Mouse (Mus musculus) thymus, postnatal 0 days (tissue): ENCODE results near the gene Fam107a. TPM values are rescaled to one million over a fixed set of nuclear protein-coding genes. Genes with fewer than 3 reads are reported as not detected.

Source experiments
- DNase-seq: peaks from one replicate; pipeline ENCODE4 v3.0.0-alpha.2; 2015; ENCODE audit warnings: low spot score
- polyA plus RNA-seq: library from polyadenylated mRNA; unstranded; fragments of >200 nt; fragmentation: Nextera tagmentation; extraction: Ambion mirVana; gene quantifications from 2 replicates; pipeline ENCODE4 v1.2.1, GENCODE M21; 2015

Gene Fam107a
- 0.16 and 0.17 TPM in 2 replicates for polyA plus RNA-seq

DNA sequence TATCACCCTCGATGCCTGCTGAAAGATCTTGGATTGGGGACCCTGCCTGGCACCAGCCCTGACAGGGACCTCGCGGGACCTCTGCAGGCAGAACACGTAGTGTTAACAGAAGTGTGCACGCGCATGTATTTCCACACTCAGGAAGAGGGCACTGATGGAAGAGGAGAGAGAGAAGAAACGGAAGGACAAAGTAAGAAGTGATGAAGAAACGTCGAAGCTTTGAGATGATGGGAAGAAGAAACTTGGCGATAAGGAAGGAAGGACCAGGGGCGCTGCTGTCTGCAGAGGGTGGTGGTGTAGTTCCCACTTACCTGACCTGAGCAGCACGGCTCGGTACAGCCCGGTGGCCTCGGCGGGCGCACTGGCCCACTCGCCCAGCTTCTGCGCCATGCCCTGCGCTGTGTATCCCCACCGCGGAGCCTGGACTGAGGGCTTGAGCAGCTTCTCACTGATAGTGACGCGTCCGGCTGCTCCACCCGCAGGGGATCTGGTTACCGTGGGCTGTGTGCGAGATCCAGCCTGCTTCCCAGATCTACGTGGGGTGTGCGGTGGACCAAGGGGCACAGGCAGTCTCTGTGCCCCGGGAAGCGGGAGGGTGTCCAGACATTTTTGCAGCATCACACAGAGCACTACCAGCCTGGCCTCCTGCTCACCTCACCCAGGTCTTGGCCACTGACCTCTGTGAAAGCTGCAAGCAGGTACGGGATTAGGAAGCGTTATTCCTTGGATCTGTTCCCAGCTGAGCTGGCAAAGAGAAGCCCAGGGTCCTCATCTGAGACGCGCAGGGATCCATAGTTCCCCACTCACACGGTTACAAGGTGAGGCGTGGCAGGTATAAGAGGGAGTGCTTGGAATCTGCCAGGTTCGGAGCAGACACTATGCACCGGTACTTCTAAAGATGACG lies at the start of gene Fam107a:
Fam107a (minus strand) TSS at position 830 of the 904 bp plus-strand sequence.
- DNase-seq = no peak

GRCm38 (mm10) chr14:8367121-8367520 lies 49.3 kb upstream of the Fam107a start:
- no peak for DNase-seq

- no peak for DNase-seq
Observed at GRCm38 (mm10) chr14:8365833-8366232, 48.0 kb upstream of the Fam107a start.

DNA sequence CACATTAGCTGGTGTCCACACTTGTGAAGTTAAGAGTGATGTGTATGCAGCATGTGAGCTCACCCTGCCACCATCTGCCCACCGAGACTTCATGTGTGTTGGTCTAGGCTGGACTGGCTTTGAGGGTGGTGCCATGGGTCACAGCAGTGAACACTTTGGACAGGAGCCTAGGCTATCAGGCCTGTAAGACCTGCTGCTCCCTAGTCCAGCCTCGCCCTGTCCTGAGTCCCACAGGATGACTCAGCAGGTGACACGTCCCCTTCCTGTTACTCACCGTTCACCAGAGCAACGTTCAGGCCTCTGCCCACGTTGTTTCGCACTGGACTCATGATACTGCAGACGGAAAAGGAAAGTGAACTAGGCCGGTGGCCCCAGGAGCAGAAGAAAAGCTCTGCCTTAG lies 39.0 kb upstream of the Fam107a start:
- no peak for DNase-seq

DNA sequence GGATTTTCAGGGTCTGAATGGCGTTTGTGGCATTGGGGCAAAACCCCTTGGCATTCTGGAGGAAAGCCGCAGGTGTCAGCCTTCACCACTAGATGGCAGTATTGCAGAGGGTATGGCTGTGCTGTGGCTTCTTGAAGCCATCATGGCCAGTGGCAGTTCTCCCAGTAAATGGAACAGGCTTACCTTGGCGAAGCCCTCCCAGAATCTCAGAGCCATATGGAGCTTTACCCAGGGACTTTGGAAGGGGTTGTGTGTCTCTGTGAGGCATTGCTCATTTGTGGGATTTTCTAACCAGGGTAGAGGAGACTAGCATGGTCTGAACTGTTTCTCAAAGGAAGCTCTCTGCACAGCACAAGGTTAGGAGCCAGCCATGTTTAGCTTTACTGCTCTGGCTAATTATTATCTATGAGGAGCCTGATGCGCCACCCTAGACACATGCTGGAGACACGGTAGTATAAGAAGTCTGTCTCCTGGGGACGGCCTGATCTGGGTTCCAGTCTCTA lies 38.2 kb upstream of the Fam107a start:
- DNase-seq = peak; percentile 62

DNA sequence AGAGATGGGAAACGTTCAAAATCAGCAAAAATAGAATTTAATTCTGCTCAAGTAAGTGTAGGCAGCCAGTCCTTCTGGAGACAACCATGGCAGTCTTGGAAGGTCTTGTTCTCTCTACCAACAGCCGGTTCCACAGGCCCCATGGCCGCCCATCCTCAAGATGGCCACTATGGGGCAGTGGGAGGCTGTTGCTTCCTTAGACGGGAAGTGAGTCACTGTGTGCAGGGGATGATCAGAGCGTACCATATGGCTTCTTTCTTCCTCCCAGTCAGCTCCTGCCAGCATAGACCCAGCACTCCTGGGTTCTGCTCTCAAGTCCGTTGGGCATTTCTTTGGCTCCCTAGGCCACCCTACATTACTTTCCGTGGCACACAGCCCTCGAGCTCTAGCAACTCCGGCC lies 31.1 kb upstream of the Fam107a start:
- DNase-seq = no peak

DNA sequence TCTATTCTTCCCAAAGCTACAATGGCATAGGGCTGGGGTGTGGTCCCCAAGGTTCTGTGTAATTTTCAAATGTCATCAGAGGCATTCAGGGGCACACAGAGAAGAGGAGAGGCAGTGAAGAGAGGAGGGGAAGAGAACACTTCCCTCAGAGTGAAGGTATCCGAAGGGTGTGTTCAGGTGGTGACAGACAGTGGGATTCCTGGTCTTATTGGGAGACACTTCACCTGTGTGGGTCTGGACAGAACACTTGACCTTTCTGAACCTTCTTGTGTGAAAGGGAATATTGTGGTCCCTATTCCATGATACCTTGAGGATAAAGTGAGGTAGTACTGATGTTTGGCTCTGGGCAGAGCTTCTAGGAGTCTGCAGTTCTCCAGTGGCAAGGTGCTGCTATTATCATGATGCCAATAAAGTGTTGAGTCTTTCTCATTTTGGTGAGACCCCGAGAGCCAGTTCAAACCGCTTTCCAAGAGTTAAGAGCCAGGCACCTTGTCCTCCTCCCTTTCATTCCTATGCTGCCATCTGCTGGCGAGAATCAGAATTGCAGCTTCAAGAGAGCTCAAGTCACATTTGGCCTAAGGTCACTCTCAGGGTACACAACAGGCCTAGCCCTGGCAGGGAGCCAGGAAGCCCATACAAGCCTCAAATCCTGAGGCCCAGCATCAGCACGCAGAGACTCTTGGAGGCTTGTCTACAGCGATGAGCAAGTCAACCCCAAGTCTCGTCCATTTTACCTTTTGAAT lies 28.6 kb upstream of the Fam107a start:
- peak; percentile 74 for DNase-seq

DNA sequence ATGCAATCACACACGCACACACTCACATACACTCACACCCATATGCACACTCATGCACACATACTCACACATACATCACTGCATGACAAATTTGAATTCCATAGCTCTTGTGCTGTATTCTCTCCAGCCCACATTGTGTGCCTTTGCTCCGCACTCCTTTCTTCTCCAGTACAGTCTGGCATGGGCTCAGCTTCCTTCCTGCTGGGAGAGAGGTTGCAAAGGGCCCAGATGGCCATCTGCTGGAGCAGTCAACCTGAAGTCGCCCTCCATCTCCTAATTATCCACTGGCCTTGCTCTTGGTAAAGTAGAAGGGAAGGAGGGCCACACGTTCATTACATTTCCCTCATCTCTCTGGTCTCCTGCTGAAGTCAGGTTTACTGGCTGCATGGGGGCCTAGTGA lies 27.7 kb upstream of the Fam107a start:
- no peak for DNase-seq

DNA sequence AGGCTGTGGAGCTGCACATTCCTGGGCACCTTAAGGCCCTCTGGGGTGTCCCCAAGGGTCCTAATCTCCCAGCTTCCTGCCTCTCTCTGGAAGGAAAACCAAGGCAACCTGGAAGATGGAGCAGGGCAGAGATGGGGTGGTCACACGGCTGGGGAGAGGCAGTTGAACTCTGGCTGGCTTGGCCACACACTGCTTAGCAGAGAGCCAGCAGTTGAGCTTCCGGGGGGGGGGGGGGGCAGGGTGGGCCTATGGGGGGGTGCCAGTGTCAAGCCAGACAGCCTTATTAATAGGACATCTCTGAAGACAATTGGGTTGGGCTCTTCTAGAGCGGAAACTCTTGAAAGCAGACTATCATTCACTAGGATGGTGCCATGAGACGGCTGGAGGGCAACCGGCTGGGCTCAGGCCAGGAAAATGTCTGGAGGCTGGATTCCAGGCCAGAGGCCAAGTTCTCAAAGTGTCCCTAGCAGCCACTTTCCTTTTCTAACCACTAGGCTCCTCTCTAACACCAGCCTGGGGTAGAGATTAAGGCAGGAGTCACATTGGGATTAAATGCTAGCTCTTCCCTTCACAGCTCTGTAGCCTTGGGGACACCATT lies 24.8 kb upstream of the Fam107a start:
- no peak for DNase-seq

DNA sequence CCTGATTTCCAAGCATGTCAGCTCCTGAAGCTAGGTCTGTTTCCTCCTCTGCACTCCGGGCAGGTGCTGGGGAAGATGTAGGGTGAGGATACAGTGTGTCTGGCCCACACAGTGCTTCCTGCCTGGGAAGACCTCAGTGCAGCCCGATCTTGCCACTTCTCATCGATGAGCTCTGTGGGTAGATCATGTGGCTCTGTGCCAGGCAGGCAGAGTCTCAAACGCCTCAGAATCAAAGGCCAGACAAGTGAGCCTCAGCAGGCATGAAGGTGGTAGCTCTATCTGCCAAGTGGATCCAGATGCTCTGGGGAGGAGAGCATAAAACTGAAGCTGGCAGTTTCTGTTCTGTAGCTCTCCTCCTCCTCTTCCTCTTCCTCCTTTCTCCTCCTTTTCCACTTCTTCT lies 22.4 kb upstream of the Fam107a start:
- no peak for DNase-seq

DNA sequence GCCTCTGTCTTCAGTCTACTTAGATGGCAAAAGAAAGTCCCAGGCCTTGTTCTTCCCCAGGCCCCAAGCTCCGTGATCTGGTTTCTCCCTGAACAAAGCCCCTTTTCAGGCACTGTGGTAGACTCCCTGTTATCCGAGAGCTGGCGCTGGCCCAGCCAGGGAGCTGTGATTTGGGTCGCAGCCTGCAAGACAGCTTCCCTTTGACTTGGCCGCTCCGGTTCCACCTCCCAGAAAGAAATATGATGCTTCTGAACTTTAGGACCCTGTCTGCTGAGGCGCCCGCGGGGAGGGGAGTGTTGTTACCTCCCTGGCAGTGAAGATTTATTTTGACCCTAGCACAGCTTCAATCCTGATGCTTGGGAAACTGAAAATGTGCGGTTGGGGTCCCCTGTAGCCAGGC lies 18.1 kb upstream of the Fam107a start:
- no peak for DNase-seq

DNA sequence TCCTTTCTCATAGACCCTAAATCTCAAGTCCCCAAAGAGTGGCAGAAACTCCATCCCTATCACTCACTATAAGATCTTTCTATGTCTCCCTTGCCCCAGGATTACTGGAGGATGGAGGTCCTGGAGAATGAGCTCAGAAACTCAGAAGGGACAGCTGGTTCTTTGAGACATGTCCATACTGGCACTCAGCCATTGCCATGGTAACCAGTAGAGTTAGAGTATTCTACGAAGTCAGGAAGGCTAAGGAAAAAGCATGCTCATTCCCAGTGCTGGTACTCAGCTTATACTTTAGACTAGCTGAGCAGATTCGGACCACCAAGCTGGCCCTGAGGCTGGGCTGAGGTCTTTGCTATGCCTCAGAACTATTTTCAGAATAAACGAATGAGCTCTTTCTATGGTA lies 16.7 kb upstream of the Fam107a start:
- DNase-seq = no peak

DNA sequence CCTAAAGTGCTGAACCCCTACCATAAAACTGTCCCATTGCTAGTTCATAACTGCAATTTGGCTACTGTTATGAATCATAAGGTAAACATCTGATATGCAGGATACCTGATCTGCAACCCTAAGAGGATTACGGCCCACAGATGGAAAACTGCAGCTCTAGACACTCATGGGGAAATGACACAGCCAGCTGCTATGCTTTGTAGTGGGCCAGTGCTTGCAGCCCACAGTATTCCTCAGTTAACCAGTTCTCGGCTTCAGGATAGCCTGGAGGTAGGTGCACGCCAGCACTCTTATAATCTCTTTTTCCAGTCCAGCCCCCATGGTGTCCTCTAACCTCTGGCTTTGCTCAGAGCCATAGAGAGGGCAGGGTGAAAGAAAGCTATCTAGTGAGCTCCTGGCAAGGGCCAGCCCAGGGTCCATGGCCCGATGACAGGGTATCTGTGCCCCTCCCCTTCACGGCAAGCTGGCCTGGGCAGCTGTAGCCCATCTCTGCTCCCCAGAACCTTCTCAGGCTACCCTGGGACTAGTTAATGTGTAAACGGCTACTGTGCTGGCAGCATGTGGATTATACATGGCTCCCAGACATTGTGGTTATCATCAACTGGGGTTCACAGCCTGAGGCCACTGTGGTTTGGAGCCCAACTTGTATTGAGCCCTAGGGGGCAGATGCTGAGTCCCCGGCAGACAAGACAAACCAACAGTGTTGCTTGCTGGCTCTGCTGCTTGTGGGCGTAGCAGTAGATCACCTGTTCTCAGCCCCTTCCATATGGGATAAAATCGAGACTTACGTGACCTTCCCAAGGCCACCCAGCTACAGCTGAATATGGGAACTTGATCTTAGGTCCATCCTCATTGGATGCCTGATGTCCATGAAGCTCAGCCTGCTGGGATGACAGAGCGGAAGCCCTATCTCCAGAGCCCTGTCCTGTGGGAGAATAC lies 14.8 kb upstream of the Fam107a start:
- no peak for DNase-seq

- no peak for DNase-seq
Observed at GRCm38 (mm10) chr14:8331307-8331905, 13.6 kb upstream of the Fam107a start.

DNA sequence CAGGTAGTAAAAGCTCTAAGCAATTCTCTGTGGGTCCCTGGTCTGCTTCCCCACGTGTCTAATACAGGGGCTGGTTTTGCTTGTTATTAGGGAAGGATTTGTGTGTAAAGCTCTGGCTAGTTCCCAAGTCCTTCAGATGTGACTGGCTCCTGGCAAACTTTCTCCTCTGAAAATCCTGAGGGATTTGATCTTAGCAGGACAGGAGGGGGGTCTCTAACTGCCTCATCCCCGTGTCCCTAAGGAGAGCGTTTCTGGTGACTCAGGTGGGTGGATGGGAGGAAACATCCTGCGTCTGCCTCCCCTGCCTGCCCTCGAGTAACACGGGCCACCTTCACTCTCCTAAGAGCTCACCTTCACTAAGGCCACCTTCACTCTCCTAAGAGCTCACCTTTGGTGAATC lies 12.6 kb upstream of the Fam107a start:
- no peak for DNase-seq

DNA sequence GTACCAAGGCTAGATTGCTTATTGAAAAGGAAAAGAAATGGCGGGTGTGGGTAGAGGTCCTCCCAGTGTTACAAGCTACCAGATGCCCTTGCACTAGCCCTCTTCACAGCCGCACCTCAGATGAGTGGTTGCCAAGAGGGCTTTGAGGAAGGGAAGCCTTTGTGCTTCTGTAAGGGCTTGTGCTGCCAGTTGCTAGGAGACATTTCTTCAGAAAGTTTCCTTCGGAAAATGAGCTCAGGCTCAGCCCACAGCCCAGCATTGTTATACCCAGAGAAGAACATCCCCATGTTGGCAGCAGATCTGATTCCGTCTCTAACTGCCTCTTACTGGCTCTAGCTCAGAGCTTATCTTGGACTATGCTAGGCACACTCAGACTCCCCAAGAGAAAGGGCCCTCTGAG lies 11.7 kb upstream of the Fam107a start:
- no peak for DNase-seq

DNA sequence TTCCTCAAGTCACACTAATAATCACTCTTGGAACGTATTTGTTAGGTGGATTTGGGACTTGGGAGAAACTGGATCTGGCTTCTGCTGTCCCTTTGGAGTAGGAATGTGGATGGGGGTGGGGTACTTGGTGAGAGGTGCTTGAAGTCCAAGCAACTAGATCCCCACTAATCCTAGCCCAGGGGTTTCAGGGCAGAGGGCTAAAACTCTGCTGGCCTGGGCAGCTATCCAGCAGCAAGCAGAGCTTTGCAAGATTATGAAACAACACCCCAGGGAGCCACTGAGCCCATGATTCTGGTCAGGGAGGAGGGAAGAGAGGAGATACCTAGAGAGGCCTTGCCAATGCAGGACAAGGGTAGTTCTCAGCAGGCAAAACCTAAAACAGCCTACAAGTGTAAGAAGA lies 9.5 kb upstream of the Fam107a start:
- no peak for DNase-seq

DNA sequence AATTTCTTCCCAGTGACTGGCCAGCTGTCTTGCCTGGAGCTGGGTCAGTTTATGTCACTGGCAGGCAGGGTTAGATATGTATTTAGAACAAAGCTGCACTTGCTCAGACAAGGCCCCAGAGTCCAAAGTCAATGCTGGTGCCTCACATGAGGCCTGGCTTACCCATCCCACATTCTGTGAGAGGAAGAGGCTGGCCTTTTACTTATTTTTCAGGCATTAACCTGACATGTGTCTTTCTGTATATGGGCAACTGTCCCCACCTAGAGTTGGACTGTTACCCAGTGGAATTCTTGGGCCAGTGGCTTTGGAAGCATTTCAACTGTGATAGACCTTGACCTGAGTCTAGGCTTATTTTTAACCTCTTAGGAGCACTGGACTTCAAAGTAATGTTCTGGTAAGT lies 9.1 kb upstream of the Fam107a start:
- no peak for DNase-seq

GRCm38 (mm10) chr14:8325746-8326145 lies 7.9 kb upstream of the Fam107a start:
- no peak for DNase-seq

- no peak for DNase-seq
Observed at GRCm38 (mm10) chr14:8320528-8320927, 2.7 kb upstream of the Fam107a start.
